Mouse (Mus musculus): ENCODE measurements around the gene Vmn1r230.

The Vmn1r230 gene

DNA sequence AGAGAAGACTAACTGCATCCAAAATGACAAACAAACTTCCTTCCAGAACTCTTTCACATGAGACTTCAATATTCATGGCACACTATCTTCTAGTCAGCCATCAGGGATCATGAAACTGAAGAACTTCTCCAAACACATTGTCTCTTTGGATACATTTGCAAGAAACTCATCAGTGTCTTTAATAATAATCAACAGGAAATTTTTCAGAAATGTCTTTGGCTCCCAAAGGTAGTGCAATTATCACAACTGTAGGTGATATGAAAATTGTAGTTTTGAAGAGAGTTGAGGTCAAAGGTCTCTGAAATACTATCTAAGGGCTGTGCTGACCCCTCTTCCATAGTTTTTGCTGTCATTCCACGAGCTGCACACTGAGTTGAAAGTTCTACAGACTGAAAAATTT, at the start of gene Vmn1r230:
TSS of gene Vmn1r230 (plus strand) at position 301 of the 400 bp plus-strand sequence.
- in situ Hi-C loops (cut with MboI, MseI) = no loop called here

DNA sequence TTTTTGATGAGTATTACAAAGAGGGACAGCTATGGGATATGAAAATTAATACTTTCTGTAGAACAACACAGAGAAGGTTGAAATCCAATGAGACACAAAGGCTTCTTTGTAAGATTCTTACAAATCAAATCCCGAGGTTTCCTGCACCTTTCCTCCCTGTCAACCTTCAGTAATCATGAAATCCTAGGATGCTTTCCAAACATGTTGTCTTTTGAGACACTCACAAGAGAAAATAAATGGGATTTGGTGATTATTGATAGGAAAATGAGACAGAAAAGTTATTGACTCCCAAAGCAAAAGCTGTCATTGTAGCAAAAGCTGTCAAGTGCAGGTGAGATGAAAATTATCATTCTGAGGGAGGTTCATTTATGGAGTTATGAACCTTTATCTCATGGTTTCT, 29.0 kb upstream of the Vmn1r230 start, which contains the start of gene Vmn1r229:
TSS of gene Vmn1r229 (plus strand) at position 301 of the 400 bp plus-strand sequence.
- in situ Hi-C loops (cut with MboI, MseI) = no loop called here
